Mouse (Mus musculus) hindbrain, embryonic 14.5 days (tissue): ENCODE results near the gene Abhd4. TPM values are rescaled to one million over a fixed set of nuclear protein-coding genes. Genes with fewer than 3 reads are reported as not detected.
A peak's percentile ranks its signal among the peaks of the same experiment; 100 is the strongest.
"Not testable (repeated sequence)": the region's sequence is repeated elsewhere in the genome, so short reads cannot be mapped to it uniquely, and the experiment has no call there.

Source experiments
- ATAC-seq: fragments of 200-750 bp; cut with Nextera tagmentation; 2 replicates; pipeline ENCODE4 v1.8.0; 2017; ENCODE audit warnings: moderate number of reproducible peaks, mild to moderate bottlenecking, moderate TSS enrichment, moderate library complexity; ENCODE audit not compliant: low FRiP score
- DNase-seq: peaks from one replicate; pipeline ENCODE4 v3.0.0-alpha.2; 2015; ENCODE audit warnings: low spot score
- H3K27ac ChIP-seq: fragments of 300-500 bp; sonication (generic); 2 replicates; pipeline ENCODE4 v1.5.1; 2014; ENCODE audit warnings: mild to moderate bottlenecking, moderate library complexity
- H3K27me3 ChIP-seq: fragments of 300-500 bp; sonication (generic); 2 replicates; pipeline ENCODE4 v1.6.1; 2014; ENCODE audit warnings: mild to moderate bottlenecking, low read length, mixed read lengths; ENCODE audit not compliant: control insufficient read depth, insufficient read depth
- H3K36me3 ChIP-seq: fragments of 300-500 bp; sonication (generic); replicated peaks from 2 replicates; pipeline ENCODE4 v1.6.1; 2014; ENCODE audit not compliant: control insufficient read depth, insufficient read depth
- H3K4me1 ChIP-seq: fragments of 300-500 bp; sonication (generic); replicated peaks from 2 replicates; pipeline ENCODE4 v1.6.1; 2014; ENCODE audit warnings: antibody characterized with exemption, low read length, mixed read lengths; ENCODE audit not compliant: control insufficient read depth, insufficient read depth
- H3K4me2 ChIP-seq: fragments of 300-500 bp; sonication (generic); replicated peaks from 2 replicates; pipeline ENCODE4 v1.6.1; 2014; ENCODE audit warnings: mild to moderate bottlenecking, moderate library complexity
- H3K4me3 ChIP-seq: fragments of 300-500 bp; sonication (generic); replicated peaks from 2 replicates; pipeline ENCODE4 v1.5.1; 2014; ENCODE audit warnings: mild to moderate bottlenecking, low read length
- H3K9ac ChIP-seq: fragments of 300-500 bp; sonication (generic); 2 replicates; pipeline ENCODE4 v1.6.1; 2014
- H3K9me3 ChIP-seq: fragments of 300-500 bp; sonication (generic); 2 replicates; pipeline ENCODE4 v1.6.1; 2016; ENCODE audit warnings: low read length; ENCODE audit not compliant: control insufficient read depth
- WGBS: fragments of 180-500 bp; shearing (Covaris S2); extraction: QIAGEN DNeasy Blood & Tissue Kit; methylation state at CpG from one replicate; pipeline ENCODE4 v1.1.7; 2014; 5-methylcytosine and 5-hydroxymethylcytosine counted together
- polyA plus RNA-seq: library from polyadenylated mRNA; unstranded; fragments of >200 nt; fragmentation: Nextera tagmentation; extraction: Ambion mirVana; gene quantifications from 2 replicates; pipeline ENCODE4 v1.2.1, GENCODE M21; 2014

The Abhd4 gene
- polyA plus RNA-seq, 1 experiment from 2014 or later = 64.5 TPM

GRCm38 (mm10) chr14:54226911-54227811 lies 26.8 kb upstream of the Abhd4 start:
- 0 out of 2 replicates have a peak overlapping the region, but pooled peaks have one; percentile 54 for H3K4me2 ChIP-seq
- H3K4me3 ChIP-seq = no peak overlapping the region
- no peak for ATAC-seq
- no peak overlapping the region for H3K27ac ChIP-seq
- no peak overlapping the region for H3K9ac ChIP-seq
- WGBS = 57% methylated on average over 16 of the region's 16 CpGs
- peaks cover 19% of the 10 kb centered on the region for H3K4me1 ChIP-seq
- no peaks in the 10 kb centered on the region for H3K9me3 ChIP-seq
- H3K27me3 ChIP-seq = no peaks in the 10 kb centered on the region
- no peak for DNase-seq
- no peaks in the 10 kb centered on the region for H3K36me3 ChIP-seq

DNA sequence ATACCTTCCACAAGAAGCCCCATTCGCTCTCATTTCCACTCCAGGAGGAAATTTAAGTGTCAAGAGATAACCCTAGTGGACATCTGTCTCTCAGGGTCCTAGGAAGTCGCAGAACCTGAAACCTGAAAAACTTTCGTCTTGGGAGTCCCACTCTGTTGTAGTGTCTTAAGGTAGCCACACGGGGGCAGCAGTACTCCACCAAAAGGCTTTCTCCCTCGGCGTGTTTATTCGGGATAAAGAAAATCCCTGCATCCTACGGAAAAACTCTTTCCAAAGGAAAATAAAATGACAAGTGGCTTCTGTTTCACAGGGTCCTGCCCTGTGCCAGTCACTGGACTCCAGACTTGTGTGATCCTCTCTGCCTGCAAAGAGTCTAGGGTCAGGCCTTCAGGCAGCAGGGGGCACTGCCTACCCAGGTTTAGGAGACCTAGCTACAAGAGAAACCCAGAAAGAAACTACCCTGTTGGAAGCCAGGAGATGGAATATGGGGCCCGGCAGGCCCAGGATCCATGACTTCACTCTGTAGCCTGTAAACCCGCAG lies 26.0 kb upstream of the Abhd4 start:
- peak overlapping the region; percentile 58; the same call in 1 of the 2 replicates for H3K9ac ChIP-seq
- ATAC-seq = peak; percentile 40
- peak overlapping the region; percentile 10; the same call in 1 of the 2 replicates for H3K4me3 ChIP-seq
- H3K4me2 ChIP-seq = peak overlapping the region; percentile 54
- no peaks in the 10 kb centered on the region for H3K36me3 ChIP-seq
- H3K9me3 ChIP-seq = no peaks in the 10 kb centered on the region
- H3K27ac ChIP-seq = peak overlapping the region; percentile 79
- H3K27me3 ChIP-seq = no peaks in the 10 kb centered on the region
- 1% methylated on average over 10 of the region's 10 CpGs for WGBS
- H3K4me1 ChIP-seq = peaks cover 22% of the 10 kb centered on the region
- peak; percentile 85 for DNase-seq

DNA sequence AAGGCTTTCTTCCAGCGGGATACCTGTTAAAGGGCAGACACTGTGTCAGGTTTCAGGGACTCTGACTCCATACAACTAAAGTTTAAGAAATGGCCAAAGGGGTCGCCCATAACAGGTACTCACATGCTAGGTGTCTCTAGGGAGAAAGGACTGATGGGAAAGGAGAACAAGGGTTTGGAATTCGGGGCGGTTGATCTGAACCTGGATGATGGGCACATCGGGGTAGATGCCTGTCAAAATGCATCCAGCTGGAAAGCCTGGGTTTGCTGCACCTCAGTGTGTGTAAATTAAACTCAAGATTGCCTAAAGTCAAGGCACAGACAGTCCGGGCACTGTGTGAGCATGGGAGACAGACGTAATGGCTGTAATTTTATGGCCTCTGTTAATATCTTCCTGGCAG lies 25.5 kb upstream of the Abhd4 start:
- peak; percentile 6; the same call in 1 of the 2 replicates for ATAC-seq
- WGBS = 6% methylated on average over 7 of the region's 7 CpGs
- Histone ChIP-seq H3K4me2 (peak overlapping the region; percentile 54), H3K9ac (peak overlapping the region; percentile 58), H3K4me3 (peak overlapping the region; percentile 20), H3K9me3 (no peaks in the 10 kb centered on the region), H3K4me1 (peaks cover 22% of the 10 kb centered on the region), H3K27ac (peak overlapping the region; percentile 79), H3K36me3 (no peaks in the 10 kb centered on the region), H3K27me3 (no peaks in the 10 kb centered on the region)
- DNase-seq = no peak

DNA sequence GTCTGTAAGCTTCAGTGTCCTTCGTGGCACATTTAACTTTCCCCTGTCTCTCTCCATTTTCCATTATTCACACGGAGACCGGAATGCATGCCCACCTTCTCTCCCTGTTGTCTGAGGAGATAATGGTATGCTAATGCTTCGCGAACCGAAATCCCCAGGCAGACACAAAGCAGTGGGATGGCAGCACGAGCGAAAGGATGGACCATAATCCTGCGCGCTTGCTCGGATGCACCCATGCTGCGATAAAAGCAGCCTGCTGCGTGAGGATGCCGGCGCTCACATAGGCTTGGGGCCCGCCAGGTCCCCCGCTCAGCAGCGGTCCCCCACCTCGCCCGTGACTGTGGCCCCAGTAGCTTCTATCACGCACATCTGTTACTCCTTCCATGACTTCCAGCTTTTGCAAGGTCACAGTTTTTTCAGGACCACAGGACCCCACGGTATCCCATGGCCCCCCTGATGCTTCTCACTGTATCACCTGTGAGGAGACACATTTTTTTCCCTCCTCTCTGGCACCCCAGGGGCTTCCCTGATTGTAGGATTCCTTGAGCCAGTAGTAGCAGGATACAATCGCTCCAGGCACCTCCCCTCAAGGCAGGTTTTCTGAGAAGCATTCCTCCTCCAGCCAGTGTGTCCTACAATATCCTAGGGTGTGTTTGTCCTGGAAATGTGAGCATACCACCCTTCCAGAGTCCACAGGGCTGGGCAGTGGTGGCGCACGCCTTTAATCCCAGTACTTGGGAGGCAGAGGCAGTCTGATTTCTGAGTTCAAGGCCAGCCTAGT lies 24.9 kb upstream of the Abhd4 start:
- Histone ChIP-seq H3K9ac (peak overlapping the region; percentile 58), H3K36me3 (no peaks in the 10 kb centered on the region), H3K27ac (peak overlapping the region; percentile 79), H3K4me3 (peak overlapping the region; percentile 20), H3K4me2 (peak overlapping the region; percentile 54), H3K27me3 (no peaks in the 10 kb centered on the region), H3K9me3 (no peaks in the 10 kb centered on the region), H3K4me1 (peaks cover 22% of the 10 kb centered on the region)
- no peak for DNase-seq
- ATAC-seq = peak; percentile 28
- WGBS = 9% methylated on average over 25 of the region's 25 CpGs

DNA sequence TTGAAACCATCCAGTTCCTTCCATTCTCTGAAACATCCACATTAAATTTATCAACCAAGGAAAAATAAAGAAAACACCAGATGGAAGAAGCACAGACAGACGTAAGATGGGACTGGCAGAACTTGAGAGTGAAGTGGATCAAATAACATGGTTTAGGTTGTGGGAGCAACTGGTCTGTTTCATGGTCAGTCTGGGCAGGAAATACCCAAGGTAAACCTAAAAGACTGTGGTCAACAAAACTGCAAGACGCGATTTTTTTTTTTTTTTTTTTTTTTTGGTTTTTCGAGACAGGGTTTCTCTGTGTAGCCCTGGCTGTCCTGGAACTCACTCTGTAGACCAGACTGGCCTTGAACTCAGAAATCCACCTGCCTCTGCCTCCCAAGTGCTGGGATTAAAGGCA lies 24.1 kb upstream of the Abhd4 start:
- H3K27ac ChIP-seq, ATAC-seq, H3K4me3 ChIP-seq, H3K36me3 ChIP-seq, DNase-seq, H3K4me2 ChIP-seq, H3K9me3 ChIP-seq, H3K9ac ChIP-seq, H3K27me3 ChIP-seq: not testable (repeated sequence)
- 87% methylated on average over 3 of the region's 4 CpGs for WGBS
- H3K4me1 ChIP-seq = peaks cover 22% of the 10 kb centered on the region

DNA sequence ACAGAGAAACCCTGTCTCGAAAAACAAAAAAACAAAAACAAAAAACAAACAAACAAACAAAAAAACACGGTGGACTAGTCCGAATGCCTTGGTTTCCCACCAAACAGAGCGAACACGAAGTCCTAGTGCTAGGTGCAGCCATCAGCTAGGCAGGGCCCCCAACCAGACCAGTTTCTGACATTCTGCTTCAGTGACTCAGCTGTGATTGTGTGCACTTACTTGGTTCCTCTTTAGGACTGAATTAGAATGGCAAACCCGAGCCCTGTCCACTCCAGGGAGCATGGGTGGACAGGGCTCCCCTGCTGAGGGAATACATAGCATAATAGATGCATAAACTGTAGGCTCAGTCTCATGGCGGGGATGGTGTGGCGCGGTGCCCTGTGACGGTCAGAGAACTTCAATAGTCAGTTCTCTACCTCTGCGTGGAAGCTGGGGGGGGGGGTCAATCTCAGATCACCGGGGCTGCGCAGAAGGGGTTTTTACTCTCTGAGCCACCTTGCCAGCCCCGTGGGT lies 23.3 kb upstream of the Abhd4 start:
- no peak overlapping the region for H3K27ac ChIP-seq
- peaks cover 20% of the 10 kb centered on the region for H3K4me1 ChIP-seq
- H3K4me3 ChIP-seq = no peak overlapping the region
- H3K9me3 ChIP-seq = no peaks in the 10 kb centered on the region
- ATAC-seq (no peak), DNase-seq (no peak)
- H3K27me3 ChIP-seq = no peaks in the 10 kb centered on the region
- no peak overlapping the region for H3K9ac ChIP-seq
- H3K4me2 ChIP-seq = no peak overlapping the region
- H3K36me3 ChIP-seq = peaks cover 13% of the 10 kb centered on the region
- WGBS = 80% methylated on average over 14 of the region's 14 CpGs

DNA sequence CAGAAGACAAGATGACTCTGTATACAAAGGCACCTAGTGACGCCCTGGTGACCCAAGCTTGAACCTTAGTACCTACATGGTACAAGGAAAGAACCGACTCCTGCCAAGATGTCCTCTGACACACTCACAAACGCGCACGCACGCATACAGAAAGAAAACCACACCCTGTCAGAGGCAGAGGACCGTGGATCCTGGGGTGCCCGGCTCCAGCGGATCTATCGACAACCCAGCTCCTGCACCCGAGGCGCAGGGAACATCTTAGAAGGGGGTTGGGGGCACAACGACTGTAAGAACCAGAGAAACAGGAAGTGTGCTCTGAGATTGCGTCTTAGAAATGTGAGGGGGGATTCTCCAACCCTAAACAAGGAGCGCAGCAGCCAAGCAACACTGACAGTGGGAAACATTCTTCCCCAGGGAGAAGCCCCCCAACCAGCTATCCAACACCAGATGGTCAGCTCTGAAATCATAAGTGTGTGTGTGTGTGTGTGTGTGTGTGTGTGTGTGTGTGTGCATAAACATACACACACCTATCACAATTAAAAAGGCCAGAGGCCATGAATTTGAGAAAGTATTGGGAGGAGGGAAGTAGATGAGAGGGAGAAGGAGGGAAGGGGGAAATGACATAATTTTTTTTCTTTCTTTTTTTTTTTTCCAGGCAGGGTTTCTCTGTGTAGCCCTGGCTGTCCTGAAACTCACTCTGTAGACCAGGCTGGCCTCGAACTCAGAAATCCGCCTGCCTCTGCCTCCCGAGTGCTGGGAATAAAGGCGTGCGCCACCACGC lies 22.6 kb upstream of the Abhd4 start:
- Histone ChIP-seq H3K4me1 (peaks cover 18% of the 10 kb centered on the region), H3K36me3 (peaks cover 13% of the 10 kb centered on the region), H3K9me3 (no peaks in the 10 kb centered on the region), H3K4me3 (no peak overlapping the region), H3K4me2 (no peak overlapping the region), H3K27me3 (no peaks in the 10 kb centered on the region), H3K9ac (no peak overlapping the region), H3K27ac (no peak overlapping the region)
- DNase-seq (no peak), ATAC-seq (no peak)
- 84% methylated on average over 20 of the region's 21 CpGs for WGBS

DNA sequence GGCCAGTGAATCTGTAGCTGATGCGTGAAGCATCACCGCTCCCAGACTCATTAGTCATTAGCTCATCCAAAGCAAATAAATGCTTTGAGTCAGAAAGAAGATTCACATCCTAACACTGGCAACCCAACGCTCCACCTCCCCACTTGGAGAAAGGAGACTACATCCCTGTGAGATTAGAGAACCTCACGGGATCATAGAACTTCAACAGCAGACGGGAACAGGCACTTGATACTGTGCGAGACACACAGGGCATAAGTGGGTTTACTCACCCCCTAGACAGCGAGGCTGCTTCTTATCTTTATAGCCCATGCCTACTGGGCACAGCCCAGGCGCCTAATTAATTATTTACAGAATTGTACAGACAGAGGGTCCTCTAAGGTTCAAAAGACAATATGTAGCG lies 21.8 kb upstream of the Abhd4 start:
- peaks cover 13% of the 10 kb centered on the region for H3K36me3 ChIP-seq
- H3K27ac ChIP-seq = peak overlapping the region; percentile 54; the same call in 1 of the 2 replicates
- H3K9me3 ChIP-seq = no peaks in the 10 kb centered on the region
- ATAC-seq = no peak
- H3K4me3 ChIP-seq = no peak overlapping the region
- DNase-seq = no peak
- peaks cover 18% of the 10 kb centered on the region for H3K4me1 ChIP-seq
- no peak overlapping the region for H3K9ac ChIP-seq
- H3K27me3 ChIP-seq = no peaks in the 10 kb centered on the region
- no peak overlapping the region for H3K4me2 ChIP-seq
- 43% methylated on average over 9 of the region's 9 CpGs for WGBS
